Mouse (Mus musculus) thymus, postnatal 36 days (tissue): ENCODE measurements around the gene Susd4.

Source experiments
- DNase-seq, 2 experiments: peaks; one replicate each; pipeline ENCODE4 v3.0.0; 2022; ENCODE audit warnings: mixed read lengths in 2 of 2

Susd4 gene

GRCm38 (mm10) chr1:182926465-182926864, 162.8 kb downstream of the Susd4 start:
- no peak for DNase-seq

- no peak for DNase-seq
Observed at GRCm38 (mm10) chr1:182927878-182928851, 164.5 kb downstream of the Susd4 start.

- DNase-seq, result no peak
Observed at GRCm38 (mm10) chr1:182935469-182935868, 171.8 kb downstream of the Susd4 start.

DNA sequence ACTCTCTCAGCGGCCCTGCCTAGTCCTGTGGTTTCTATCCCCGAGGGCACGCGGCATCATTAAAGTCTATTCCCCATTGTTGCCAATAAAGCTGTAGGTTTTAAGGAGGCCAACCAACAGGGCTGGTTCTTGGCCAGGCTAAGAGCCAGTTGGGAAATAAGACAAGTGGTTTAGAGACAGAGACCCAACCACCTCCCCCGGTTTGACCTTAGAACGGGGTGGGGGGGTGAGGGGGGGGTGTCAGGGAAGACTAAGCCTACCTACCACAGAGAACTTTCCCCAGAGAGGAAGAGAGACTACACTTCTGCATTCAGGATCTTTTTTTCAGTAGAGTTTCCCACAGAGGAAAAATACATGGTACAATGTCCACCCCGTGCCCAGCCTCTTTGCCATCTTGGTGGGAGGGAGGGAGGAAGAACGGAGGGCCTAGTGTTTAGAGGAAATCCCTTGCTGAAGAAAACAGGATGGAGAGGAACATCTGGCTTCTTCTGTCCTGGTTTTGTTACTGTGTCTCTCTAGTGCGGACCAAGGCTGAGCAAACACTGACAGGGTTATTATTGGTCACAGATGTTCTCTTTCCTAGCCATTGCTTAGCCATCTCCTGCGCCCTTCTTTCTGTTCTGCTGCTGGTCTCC, 173.9 kb downstream of the Susd4 start:
- no peak for DNase-seq

- no peak for DNase-seq
Observed at GRCm38 (mm10) chr1:182941921-182942320, 178.3 kb downstream of the Susd4 start.

DNA sequence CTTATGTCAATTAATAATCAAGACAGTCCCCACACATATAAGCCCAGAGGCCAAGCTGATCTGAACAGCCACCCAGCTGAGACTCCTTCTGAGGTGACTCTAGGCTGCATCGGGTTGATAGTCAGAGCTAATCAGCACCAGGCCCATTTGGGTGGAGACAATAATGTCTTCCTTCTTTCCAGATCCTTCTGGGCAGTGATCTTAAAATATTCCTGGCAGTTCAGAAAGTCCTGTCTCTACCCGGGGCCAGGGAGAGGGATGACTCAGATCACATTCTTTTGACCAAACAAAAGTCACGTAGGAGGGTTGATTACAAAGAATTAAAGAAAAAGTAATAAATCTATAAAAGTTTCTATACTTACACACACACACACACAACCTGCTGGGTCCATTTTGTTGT, 180.3 kb downstream of the Susd4 start:
- DNase-seq, result no peak

DNA sequence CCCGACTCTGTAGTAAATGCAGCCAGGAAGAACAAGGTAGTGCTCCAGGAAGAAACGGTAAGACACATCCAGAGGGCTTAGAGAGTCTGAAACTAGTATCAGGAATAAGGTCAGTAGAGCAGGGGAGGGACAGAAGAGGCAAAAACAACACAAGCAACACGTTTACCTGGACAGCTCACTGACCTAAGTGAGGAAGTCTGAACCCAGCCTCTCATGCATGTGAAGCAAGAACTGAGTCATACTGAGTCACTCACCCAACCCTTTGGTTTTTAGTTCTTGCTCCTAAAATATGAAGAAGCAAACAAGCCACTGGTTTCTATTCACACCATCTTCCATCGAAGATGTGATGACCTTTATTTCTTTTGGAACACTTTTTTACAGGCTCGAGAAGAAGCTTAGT, 181.0 kb downstream of the Susd4 start:
- no peak for DNase-seq

DNA sequence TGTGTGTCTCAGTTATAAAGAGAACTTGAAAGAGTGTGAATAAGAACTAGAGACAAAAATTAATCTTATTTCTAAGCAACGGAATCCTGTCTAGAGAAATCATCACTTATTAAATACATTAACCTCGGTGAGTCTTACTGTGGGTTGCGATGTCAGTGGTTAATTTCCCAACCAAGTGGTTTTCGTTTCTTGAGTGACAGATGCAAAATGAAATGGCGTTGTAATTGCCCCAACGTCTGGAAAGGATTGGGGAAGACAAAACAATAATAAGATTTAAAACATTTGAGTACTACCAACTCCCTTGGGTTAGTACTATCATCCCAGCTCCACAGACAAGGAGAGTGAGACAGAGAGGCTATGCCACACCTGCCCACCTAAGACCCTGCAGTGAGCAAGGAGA, 181.9 kb downstream of the Susd4 start:
- no peak for DNase-seq
